In the genomic region with DNA sequence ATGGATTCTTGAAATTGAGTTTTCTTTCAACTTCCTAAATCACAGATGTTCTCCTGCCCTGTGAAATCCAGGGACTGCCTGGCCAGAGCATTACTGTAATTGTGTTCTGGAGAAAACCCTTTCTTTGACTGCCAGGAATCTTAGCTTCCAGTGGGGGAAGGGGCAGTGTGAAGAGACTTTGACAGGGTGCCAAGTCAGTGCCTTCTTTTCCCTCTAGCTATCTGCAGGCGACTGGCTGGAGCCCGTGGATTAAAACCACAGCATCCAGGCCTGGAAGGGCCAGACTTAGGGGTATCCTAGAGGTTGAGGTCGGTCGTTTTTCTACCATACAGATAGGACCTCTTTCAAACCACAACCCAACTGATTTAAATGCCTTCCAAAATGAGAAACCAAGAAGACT, we compare ENCODE assay signal across 10 mouse cellular contexts. TPM values are rescaled to one million over a fixed set of nuclear protein-coding genes. Genes with fewer than 3 reads are reported as not detected.
DNase-seq lines count a peak whose midpoint lies in the region; ATAC-seq and TF ChIP-seq lines count a peak whose summit lies in the region.
"Had no signal": no experiment of that assay in that cellular context is flagged by ENCODE, and none has a peak within 500 bp of the region (broad histone marks: within the 10 kb centered on the region; RNA-seq: fewer than 3 reads in every experiment).

No protein-coding gene starts in this region.

- 0 out of 2 replicates have a peak overlapping the region, but pooled peaks have one; percentile 26 for H3K4me2 ChIP-seq in heart, embryonic 13.5 days
- H3K4me2 ChIP-seq in lung, postnatal 0 days (replicated peaks; ENCODE audit: low read depth, low read length): no peak overlapping the region
- H3K4me2 ChIP-seq in intestine, embryonic 15.5 days (replicated peaks): no peak overlapping the region

- ATAC-seq in heart, embryonic 13.5 days (ENCODE audit: extremely low read depth, insufficient number of reproducible peaks, low FRiP score, low TSS enrichment): no peak
- ATAC-seq in lung, postnatal 0 days: no peak; the same call in 1 of the 2 replicates
- no peak for ATAC-seq in intestine, embryonic 15.5 days
- ATAC-seq: liver, postnatal 0 days had no signal

- intact Hi-C loops in heart, postnatal 25 days (cut with DNase I): no loop called here
- intact Hi-C loops in heart, postnatal 10 days (cut with DNase I): no loop called here

- peak; percentile 48 for DNase-seq in adrenal gland, postnatal 10 days
- no peak for DNase-seq in adrenal gland, adult 18-20 months (ENCODE audit: low spot score in 2 of 2)
- no peak for DNase-seq in heart, postnatal 25 days (ENCODE audit: low spot score)
- DNase-seq in lung, postnatal 0 days (ENCODE audit: low spot score): peak; percentile 64
- DNase-seq in lung, adult 2 months: no peak
- peak; percentile 18 to 36 for DNase-seq in heart, postnatal 10 days
- DNase-seq: liver, postnatal 0 days; thymus, adult 18-20 months had no signal

- TF ChIP-seq CTCF in lung, postnatal 0 days (IDR thresholded peaks at IDR 0.05): no peak
- TF ChIP-seq CTCF in lung, adult 2 months (IDR thresholded peaks at IDR 0.05; ENCODE audit: insufficient read depth, low read length): no peak

- H3K4me3 ChIP-seq in heart, embryonic 13.5 days: no peak overlapping the region
- no peak overlapping the region for H3K4me3 ChIP-seq in lung, postnatal 0 days (ENCODE audit: low read depth, low read length)
- no peak overlapping the region for H3K4me3 ChIP-seq in lung, adult 2 months (replicated peaks; ENCODE audit: extremely low read depth, low read depth, low read length)
- H3K4me3 ChIP-seq in intestine, embryonic 15.5 days (replicated peaks): no peak overlapping the region

- peaks cover 9% of the 10 kb centered on the region for H3K4me1 ChIP-seq in heart, embryonic 13.5 days
- no peaks in the 10 kb centered on the region for H3K4me1 ChIP-seq in lung, postnatal 0 days (ENCODE audit: insufficient read depth, low read depth, low read length)
- no peaks in the 10 kb centered on the region; the same call in 1 of the 2 replicates for H3K4me1 ChIP-seq in lung, adult 2 months (ENCODE audit: control insufficient read depth, insufficient read depth, low read length)
- H3K4me1 ChIP-seq in intestine, embryonic 15.5 days (replicated peaks): peaks cover 3% of the 10 kb centered on the region

- 0 out of 2 replicates have a peak overlapping the region, but pooled peaks have one; percentile 33 for H3K9ac ChIP-seq in heart, embryonic 13.5 days
- no peak overlapping the region for H3K9ac ChIP-seq in lung, postnatal 0 days (replicated peaks; ENCODE audit: low read depth)
- no peak overlapping the region for H3K9ac ChIP-seq in intestine, embryonic 15.5 days
- H3K9ac ChIP-seq: liver, postnatal 0 days had no signal

- TF ChIP-seq POLR2A in lung, adult 2 months (IDR thresholded peaks at IDR 0.05; ENCODE audit: borderline replicate concordance, extremely low read depth, low read depth, low read length): no peak

- no peaks in the 10 kb centered on the region for H3K27me3 ChIP-seq in heart, embryonic 13.5 days (replicated peaks)
- no peaks in the 10 kb centered on the region for H3K27me3 ChIP-seq in lung, postnatal 0 days (replicated peaks; ENCODE audit: insufficient read depth, low read length)
- H3K27me3 ChIP-seq in intestine, embryonic 15.5 days (replicated peaks): no peaks in the 10 kb centered on the region

- peaks cover 11% of the 10 kb centered on the region; the same call in 1 of the 2 replicates for H3K36me3 ChIP-seq in heart, embryonic 13.5 days
- no peaks in the 10 kb centered on the region for H3K36me3 ChIP-seq in lung, postnatal 0 days (ENCODE audit: insufficient read depth, low read length)
- H3K36me3 ChIP-seq in intestine, embryonic 15.5 days: no peaks in the 10 kb centered on the region

- 17% methylated on average over 4 of the region's 4 CpGs for WGBS in heart, embryonic 13.5 days
- 43% methylated on average over 4 of the region's 4 CpGs for WGBS in lung, postnatal 0 days
- WGBS in lung, adult 2 months: 53% methylated on average over 4 of the region's 4 CpGs
- WGBS in intestine, embryonic 15.5 days: 55% methylated on average over 4 of the region's 4 CpGs

- H3K27ac ChIP-seq in heart, embryonic 13.5 days (replicated peaks): peak overlapping the region; percentile 58
- H3K27ac ChIP-seq in lung, postnatal 0 days (ENCODE audit: low read length): no peak overlapping the region
- H3K27ac ChIP-seq in intestine, embryonic 15.5 days: no peak overlapping the region

- no peak for TF ChIP-seq EP300 in lung, postnatal 0 days (IDR thresholded peaks at IDR 0.05)

- H3K9me3 ChIP-seq in heart, embryonic 13.5 days: no peaks in the 10 kb centered on the region
- H3K9me3 ChIP-seq in lung, postnatal 0 days (ENCODE audit: low read length): no peaks in the 10 kb centered on the region
- H3K9me3 ChIP-seq in intestine, embryonic 15.5 days: no peaks in the 10 kb centered on the region

RNA-seq across cellular contexts. Expression of gene Bmpr2, which starts 37.5 kb away (rescaled TPM):
- 10 to 100 TPM; 49.2 to 55.0 TPM for total RNA-seq in adrenal gland, postnatal 10 days (2021)
- total RNA-seq in adrenal gland, adult 18-20 months (2021): 10 to 100 TPM; 43.7 to 72.9 TPM
- polyA plus RNA-seq in heart, embryonic 13.5 days (2015; fragmentation: Nextera tagmentation; extraction: Ambion mirVana): 6.1 TPM in 2 replicates
- 10 to 100 TPM; 39.2 to 46.7 TPM for total RNA-seq in heart, postnatal 25 days (2021)
- polyA plus RNA-seq in lung, postnatal 0 days (2015; fragmentation: Nextera tagmentation; extraction: Ambion mirVana): 17.9 and 22.2 TPM in 2 replicates
- polyA plus RNA-seq in lung, adult 2 months (2012; rRNA removed): 41.0 and 55.7 TPM in 2 replicates
- 10 to 100 TPM; 51.1 to 52.2 TPM for total RNA-seq in heart, postnatal 10 days (2021)
- 5.9 and 6.7 TPM in 2 replicates for polyA plus RNA-seq in intestine, embryonic 15.5 days (2015; fragmentation: Nextera tagmentation; extraction: Ambion mirVana)

RNA-seq across cellular contexts. Expression of gene Nop58, which starts 40.9 kb away (rescaled TPM):
- total RNA-seq in adrenal gland, postnatal 10 days (2021): 100 to 1,000 TPM; 114 to 126 TPM
- total RNA-seq in adrenal gland, adult 18-20 months (2021): 100 to 1,000 TPM; 100 to 124 TPM
- 157 and 158 TPM in 2 replicates for polyA plus RNA-seq in heart, embryonic 13.5 days (2015; fragmentation: Nextera tagmentation; extraction: Ambion mirVana)
- 10 to 100 TPM; 26.9 to 29.6 TPM for total RNA-seq in heart, postnatal 25 days (2021)
- 55.9 and 66.4 TPM in 2 replicates for polyA plus RNA-seq in lung, postnatal 0 days (2015; fragmentation: Nextera tagmentation; extraction: Ambion mirVana)
- 11.6 and 17.1 TPM in 2 replicates for polyA plus RNA-seq in lung, adult 2 months (2012; rRNA removed)
- total RNA-seq in heart, postnatal 10 days (2021): 10 to 100 TPM; 53.8 to 59.4 TPM
- polyA plus RNA-seq in intestine, embryonic 15.5 days (2015; fragmentation: Nextera tagmentation; extraction: Ambion mirVana): 240 and 279 TPM in 2 replicates

RNA-seq across cellular contexts. Expression of gene Sumo1, which starts 55.0 kb away (rescaled TPM):
- total RNA-seq in adrenal gland, postnatal 10 days (2021): 100 to 1,000 TPM; 105 to 125 TPM
- 100 to 1,000 TPM; 114 to 143 TPM for total RNA-seq in adrenal gland, adult 18-20 months (2021)
- polyA plus RNA-seq in heart, embryonic 13.5 days (2015; fragmentation: Nextera tagmentation; extraction: Ambion mirVana): 223 and 245 TPM in 2 replicates
- total RNA-seq in heart, postnatal 25 days (2021): 10 to 100 TPM; 58.5 to 59.6 TPM
- 257 and 273 TPM in 2 replicates for polyA plus RNA-seq in lung, postnatal 0 days (2015; fragmentation: Nextera tagmentation; extraction: Ambion mirVana)
- 10.4 and 16.2 TPM in 2 replicates for polyA plus RNA-seq in lung, adult 2 months (2012; rRNA removed)
- total RNA-seq in heart, postnatal 10 days (2021): 10 to 100 TPM; 62.5 to 73.8 TPM
- 316 and 375 TPM in 2 replicates for polyA plus RNA-seq in intestine, embryonic 15.5 days (2015; fragmentation: Nextera tagmentation; extraction: Ambion mirVana)

Comparison
In these comparisons a context has a peak if more than half of its experiments do, and no peak if none do; other contexts are left out.
1. DNase-seq: peak in adrenal gland, postnatal 10 days (single experiment), lung, postnatal 0 days (single experiment) and heart, postnatal 10 days (2 of 2); none in adrenal gland, adult 18-20 months (0 of 2), heart, postnatal 25 days (single experiment) and lung, adult 2 months (single experiment).